Mouse (Mus musculus) Muller cell, postnatal 12 days (primary cell): ENCODE data around the gene Gm10681.
"Not testable (repeated sequence)": the region's sequence is repeated elsewhere in the genome, so short reads cannot be mapped to it uniquely, and the experiment has no call there.

Experiments
- DNase-seq: peaks from one replicate; pipeline ENCODE4 v3.0.0-alpha.2; 2015; ENCODE audit errors: inconsistent ontology term

The Gm10681 gene

DNA sequence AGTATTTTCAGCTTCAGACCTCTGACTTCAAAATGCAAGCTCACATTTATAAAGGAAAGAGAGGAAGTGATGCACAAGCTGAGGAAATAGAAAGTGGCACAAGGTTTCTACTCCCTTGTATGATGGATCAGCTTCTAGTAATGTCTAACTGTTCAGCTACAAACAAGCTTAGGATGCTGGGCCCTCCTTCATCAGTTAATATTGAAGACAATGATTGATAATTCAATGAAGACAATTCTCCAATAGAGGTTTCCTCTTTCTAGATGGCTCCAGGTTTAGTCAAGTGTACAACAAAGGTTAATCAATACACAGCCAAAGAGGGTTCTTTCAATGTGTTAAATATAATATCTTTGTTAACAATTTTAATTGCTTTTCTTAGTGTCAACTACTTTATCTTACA lies at the start of gene Gm10681:
Gm10681 (minus strand) TSS at position 101 of the 400 bp plus-strand sequence.
- no peak for DNase-seq

DNA sequence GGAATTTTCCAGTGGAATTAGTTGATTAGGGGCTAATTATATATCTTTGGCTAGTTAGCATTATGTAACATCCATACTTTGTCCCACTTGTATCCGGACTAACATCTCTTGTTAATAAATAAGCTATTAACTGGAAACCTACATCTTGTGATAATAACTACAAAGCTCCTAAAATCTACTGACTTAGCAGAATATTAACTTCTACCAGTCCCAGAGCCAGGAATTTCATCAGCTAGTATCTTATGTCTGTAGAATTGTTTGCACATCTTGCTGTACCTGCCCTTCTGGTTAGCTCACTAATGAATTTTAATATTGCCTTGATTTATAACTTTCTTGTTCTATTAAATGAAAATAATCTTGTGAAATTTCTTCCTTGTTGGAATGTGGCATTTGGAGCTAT lies 46.5 kb upstream of the Gm10681 start:
- no peak for DNase-seq

DNA sequence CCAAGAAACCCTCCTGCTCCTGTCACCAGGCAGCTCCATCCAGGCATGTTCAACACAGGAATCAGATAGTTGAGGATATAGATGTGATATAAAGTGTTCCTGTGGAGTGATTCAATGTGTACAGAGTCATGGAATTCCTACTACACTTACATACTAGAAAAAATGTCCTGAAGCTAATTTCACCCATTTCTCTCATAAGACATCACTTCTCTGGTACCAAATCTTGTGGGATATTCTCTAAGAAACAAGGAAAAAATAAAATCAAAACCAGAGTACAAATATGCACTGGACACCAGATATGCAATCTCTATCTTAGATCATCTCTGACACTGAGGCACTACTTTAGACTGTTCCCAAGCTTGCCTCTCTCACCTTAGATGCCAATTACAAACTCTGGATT lies 41.5 kb upstream of the Gm10681 start, which contains the start of gene Hsd3b5:
Hsd3b5 (minus strand) TSS at position 101 of the 400 bp plus-strand sequence.
- no peak for DNase-seq

DNA sequence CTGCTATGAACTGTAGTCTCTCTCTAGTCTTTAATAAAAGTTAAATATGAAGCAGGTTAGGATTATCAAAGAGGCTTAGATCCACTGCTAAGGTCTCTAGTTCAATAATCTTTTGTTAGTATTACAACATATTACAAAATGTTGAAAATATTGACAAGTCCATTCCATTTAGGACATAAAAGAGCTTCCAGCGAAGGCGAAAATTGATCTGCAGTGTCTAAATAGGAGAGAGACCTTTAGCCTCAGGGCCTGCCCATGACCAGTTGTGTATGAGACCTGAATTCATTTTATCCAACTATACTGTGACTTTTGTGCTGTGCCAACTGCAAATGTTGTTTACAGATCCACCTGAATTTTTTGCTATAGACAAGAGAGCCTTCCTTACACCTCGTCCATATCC lies 41.0 kb upstream of the Gm10681 start:
- no peak for DNase-seq

DNA sequence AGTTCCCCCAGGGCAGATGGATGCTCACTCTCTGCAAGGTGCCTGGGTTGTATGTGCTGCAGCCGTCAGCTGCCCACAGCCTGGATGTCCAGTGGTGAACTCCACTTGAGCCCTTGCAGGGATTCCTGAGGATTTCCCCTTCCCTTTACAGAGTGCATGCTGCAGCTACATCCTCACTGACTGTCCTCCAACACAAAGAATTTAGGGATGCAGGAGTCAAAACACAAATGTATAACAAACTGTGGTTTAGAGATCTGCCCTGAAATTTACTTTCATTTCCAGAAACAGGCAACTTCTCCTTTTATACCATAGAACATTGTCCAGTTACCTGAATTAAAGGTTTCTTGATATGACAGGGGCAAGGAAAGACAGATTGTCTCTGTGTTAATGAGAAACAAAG lies 28.2 kb upstream of the Gm10681 start:
- not testable (repeated sequence) for DNase-seq

DNA sequence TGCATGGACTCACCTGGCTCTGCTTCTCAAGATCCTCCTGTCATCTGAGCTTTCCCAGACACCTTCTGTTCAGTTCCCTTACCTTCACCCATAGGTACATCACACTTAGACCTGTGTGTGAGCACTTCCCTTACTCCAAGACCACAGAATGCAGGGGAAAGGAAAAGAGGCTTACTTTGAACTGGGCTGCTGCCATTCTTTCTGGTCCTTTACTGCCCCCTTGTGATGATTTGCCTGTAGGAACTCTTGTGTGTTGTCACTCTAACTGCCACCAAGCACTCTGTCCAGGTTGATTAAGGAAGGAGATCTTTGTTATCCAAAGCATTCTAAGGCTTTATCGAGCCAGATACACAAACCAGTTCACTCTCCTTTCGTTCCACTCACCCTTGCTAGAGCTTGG lies 27.6 kb upstream of the Gm10681 start:
- not testable (repeated sequence) for DNase-seq

DNA sequence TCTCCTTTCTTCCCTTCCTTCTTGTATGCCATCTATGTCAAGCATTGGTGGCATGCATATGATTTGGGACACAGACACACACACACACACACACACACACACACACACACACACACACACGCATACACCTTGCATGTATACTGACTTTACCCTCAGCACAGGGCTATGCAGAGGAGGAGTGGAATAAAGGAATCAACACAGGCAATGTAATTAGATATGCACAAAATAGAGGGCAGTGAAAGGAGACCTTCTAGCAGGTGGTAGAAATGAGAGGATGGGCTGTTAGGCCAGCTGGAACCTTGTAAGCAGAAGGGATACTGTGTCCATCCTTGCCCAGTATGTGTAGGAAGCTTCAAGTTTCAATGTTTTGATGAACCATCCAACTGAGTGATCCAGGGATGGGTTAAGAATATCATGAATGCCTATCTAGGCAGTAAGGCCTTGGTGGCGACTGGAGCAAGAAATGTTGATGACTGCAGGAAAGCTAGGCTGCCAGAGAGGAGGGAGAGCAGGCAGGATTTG lies 25.9 kb upstream of the Gm10681 start:
- not testable (repeated sequence) for DNase-seq

DNA sequence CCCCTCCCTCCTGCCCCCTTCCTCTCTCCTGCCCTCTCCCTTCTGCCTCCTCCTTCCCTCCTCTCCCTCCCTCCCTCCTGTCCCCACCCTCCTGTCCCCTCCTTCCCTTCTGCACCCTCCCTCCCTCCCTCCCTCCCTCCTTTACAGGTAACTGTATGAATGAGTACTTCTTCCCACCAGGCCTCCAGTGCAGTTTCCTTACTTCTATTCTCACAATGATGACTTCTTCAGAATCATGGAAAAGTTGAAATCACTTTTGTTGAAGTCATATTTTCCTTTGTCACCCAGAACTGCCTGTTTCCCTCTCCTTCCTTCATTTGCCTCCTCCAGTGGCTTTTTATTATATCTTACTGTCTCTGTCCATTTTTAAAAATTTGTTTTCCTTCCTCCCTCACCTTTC lies 25.4 kb upstream of the Gm10681 start:
- DNase-seq = no peak

DNA sequence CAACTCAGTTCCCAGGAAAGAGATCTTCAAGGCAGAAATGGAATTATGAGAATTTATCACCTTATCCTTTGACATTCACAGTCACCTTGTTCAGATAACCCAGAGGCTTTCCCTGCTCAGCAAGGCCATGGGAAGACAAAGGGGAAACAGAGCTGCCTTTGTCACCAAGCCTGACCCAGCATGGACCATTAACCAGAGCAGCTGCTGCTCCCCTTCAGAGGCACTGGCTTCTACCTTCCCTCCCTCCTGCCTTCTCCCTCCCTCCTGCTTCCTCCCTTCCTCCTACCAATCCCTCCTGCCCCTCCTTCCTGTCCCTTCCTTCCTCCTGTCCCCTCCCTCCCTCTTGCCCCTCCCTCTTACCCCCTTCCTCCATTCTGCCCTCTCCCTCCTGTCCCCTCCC lies 24.9 kb upstream of the Gm10681 start:
- DNase-seq = not testable (repeated sequence)

DNA sequence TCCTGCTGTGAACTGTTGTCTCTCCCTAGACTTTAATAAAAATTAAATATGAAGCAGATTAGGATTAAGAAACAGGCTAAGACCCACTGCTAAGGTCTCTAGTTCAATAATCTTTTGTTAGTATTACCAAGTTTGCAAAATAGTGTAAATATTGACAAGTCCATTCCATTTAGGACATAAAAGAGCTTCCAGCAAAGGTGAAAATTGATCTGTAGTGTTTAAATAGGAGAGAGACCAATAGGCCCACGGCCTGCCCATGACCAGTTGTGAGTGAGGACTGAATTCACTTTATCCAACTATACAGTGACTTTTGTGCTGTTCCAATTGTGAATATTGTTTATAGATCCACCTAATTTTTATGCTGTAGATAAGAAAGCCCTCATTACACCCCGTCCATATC lies 886 bp downstream of the Gm10681 start:
- no peak for DNase-seq

DNA sequence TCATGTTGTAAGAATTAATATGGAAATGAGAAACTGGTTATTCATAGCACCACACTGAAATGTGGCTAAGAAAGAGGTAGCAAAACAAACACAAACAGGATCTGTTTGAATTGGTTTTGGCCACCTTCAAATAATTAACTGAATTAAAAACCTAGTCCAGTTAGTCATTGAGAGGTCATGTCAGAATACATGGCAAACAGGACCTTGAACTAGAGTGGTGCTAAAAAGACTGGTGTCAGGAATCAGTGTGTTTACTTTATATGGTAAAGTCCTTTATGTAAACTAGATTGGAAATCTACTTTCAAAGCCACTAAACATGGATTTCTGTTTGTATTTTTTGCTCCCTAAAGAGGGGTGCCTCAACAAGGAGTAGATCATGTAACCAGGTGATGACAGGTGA lies 6.0 kb downstream of the Gm10681 start:
- not testable (repeated sequence) for DNase-seq

DNA sequence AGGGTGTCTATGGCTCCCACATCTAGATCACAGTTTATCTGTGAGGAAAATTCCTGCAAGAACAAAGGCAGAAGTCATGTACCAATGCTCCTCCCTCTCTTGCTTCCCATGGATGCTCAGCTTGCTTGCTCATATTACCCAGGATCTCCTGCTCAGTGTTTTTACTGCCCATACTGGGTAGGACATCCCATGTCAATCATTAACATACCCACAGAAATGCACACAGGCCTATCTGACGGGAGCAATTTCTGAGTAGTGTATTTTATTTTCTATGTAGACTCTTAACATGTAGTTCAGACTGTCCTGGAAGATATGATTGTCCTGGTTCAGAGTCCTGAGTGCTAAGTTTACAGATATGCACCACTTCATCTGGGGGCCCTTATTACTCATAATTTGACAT lies 6.4 kb downstream of the Gm10681 start:
- not testable (repeated sequence) for DNase-seq

DNA sequence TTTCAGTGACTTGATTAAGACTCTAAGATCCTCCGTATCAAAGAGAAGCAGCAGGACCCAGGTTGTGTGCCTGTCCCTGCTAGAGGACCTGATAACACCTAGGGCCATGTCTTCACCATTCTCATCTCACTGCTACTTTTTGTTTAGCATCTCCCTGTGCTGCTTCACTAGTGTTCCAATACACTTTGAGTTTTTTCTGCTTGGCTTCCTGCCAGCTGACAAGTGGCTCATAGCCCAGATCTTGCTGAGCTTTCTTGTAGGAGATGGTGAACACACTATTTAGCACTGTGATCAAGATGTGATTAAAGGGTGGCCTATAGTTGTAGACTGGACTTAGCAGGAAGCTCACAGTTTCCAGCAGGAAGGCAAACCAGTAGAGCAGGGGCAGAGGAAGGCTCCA lies 7.6 kb downstream of the Gm10681 start:
- DNase-seq = not testable (repeated sequence)

DNA sequence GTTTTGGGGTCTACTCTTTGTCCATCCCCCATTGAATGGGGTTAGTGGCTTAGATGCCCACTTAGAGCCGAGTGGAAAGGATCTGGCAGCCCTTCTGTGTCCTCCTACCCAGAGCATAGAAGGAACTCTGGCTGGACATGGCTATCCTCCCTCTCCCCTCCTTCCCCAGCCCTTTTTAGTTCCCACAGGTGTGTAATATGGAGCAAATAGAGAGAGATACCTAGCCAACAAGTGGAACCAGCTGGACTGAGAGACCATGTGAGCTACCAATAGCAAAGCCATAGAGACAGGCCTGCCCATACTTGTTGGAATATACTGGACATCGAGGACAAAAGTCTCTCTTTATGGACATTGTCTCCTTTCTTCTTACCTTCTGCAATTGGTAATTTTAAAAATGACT lies 20.9 kb downstream of the Gm10681 start:
- not testable (repeated sequence) for DNase-seq

DNA sequence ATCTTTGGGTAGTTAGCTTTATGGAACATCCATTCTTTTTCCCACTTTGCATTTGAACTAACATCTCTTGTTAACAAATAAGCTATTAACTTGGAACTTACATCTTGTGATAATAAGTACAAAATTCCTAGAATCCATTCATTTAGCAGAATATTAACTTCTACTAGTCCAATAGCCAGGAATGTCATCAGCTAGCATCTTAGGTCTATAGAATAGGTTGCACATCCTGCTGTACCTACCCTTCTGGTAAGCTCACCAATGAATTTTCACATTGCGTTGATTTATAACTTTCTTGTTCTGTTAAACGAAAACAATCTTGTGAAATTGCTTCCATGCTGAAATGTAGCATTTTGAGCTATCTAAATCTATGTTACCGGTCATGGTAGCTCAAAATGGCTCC lies 23.7 kb downstream of the Gm10681 start:
- not testable (repeated sequence) for DNase-seq

DNA sequence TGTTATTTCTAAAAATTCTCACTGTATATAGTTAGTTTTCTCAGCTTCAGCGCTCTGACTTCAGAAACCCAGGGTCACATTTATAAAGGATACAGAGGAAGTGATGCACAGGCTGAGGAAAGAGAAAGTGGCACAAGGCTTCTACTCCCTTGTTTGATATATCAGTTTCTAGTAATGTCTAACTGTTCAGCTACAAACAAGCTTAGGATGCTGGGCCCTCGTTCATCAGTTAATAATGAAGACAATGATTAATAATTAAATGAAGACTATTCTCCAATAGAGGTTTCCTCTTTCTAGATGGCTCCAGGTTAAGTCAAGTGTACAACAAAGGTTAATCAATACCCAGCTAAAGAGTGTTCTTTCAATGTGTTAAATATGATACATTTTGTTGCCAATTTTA lies 24.8 kb downstream of the Gm10681 start:
- DNase-seq = not testable (repeated sequence)

DNA sequence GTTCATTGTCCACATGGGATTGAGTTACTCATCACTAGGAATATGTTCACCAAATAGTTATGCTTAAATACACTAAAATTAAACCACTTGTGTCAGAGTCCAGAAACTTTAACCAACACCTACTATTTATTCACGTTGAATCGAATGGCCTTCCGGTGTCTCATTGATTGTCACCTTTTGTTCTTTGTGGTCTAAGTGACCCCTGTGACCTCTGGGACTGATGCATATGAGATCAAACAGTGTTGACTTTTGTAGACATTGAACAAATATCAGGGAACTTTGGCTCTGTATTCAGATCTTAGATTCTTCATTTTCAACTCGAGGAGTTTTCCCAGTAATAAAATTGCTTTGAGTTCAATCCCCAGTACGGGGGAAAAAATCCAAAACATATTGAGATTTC lies 27.9 kb downstream of the Gm10681 start:
- DNase-seq = not testable (repeated sequence)

DNA sequence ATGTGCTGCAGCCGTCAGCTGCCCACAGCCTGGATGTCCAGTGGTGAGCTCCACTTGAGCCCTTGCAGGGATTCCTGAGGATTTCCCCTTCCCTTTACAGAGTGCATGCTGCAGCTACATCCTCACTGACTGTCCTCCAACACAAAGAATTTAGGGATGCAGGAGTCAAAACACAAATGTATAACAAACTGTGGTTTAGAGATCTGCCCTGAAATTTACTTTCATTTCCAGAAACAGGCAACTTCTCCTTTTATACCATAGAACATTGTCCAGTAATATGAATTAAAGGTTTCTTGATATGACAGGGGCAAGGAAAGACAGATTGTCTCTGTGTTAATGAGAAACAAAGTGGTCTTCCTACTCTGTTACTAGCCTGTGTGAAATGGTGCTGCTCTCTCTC lies 37.8 kb downstream of the Gm10681 start:
- DNase-seq = not testable (repeated sequence)

DNA sequence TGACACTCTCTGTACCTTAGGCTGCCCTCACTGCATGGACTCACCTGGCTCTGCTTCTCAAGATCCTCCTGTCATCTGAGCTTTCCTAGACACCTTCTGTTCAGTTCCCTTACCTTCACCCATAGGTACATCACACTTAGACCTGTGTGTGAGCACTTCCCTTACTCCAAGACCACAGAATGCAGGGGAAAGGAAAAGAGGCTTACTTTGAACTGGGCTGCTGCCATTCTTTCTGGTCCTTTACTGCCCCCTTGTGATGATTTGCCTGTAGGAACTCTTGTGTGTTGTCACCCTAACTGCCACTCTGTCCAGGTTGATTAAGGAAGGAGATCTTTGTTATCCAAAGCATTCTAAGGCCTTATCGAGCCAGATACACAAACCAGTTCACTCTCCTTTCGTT lies 38.4 kb downstream of the Gm10681 start:
- not testable (repeated sequence) for DNase-seq

DNA sequence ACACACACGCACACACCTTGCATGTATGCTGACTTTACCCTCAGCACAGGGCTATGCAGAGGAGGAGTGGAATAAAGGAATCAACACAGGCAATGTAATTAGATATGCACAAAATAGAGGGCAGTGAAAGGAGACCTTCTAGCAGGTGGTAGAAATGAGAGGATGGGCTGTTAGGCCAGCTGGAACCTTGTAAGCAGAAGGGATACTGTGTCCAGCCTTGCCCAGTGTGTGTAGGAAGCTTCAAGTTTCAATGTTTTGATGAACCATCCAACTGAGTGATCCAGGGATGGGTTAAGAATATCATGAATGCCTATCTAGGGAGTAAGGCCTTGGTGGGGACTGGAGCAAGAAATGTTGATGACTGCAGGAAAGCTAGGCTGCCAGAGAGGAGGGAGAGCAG lies 40.1 kb downstream of the Gm10681 start:
- not testable (repeated sequence) for DNase-seq

DNA sequence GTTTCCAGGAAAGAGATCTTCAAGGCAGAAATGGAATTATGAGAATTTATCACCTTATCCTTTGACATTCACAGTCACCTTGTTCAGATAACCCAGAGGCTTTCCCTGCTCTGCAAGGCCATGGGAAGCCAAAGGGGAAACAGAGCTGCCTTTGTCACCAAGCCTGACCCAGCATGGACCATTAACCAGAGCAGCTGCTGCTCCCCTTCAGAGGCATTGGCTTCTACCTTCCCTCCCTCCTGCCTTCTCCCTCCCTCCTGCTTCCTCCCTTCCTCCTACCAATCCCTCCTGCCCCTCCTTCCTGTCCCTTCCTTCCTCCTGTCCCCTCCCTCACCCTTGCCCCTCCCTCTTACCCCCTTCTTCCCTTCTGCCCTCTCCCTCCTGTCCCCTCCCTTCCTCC lies 41.0 kb downstream of the Gm10681 start:
- not testable (repeated sequence) for DNase-seq

DNA sequence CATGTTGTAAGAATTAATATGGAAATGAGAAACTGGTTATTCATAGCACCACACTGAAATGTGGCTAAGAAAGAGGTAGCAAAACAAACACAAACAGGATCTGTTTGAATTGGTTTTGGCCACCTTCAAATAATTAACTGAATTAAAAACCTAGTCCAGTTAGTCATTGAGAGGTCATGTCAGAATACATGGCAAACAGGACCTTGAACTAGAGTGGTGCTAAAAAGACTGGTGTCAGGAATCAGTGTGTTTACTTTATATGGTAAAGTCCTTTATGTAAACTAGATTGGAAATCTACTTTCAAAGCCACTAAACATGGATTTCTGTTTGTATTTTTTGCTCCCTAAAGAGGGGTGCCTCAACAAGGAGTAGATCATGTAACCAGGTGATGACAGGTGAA lies 63.6 kb downstream of the Gm10681 start:
- not testable (repeated sequence) for DNase-seq

DNA sequence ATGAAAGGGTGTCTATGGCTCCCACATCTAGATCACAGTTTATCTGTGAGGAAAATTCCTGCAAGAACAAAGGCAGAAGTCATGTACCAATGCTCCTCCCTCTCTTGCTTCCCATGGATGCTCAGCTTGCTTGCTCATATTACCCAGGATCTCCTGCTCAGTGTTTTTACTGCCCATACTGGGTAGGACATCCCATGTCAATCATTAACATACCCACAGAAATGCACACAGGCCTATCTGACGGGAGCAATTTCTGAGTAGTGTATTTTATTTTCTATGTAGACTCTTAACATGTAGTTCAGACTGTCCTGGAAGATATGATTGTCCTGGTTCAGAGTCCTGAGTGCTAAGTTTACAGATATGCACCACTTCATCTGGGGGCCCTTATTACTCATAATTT lies 64.1 kb downstream of the Gm10681 start:
- not testable (repeated sequence) for DNase-seq

DNA sequence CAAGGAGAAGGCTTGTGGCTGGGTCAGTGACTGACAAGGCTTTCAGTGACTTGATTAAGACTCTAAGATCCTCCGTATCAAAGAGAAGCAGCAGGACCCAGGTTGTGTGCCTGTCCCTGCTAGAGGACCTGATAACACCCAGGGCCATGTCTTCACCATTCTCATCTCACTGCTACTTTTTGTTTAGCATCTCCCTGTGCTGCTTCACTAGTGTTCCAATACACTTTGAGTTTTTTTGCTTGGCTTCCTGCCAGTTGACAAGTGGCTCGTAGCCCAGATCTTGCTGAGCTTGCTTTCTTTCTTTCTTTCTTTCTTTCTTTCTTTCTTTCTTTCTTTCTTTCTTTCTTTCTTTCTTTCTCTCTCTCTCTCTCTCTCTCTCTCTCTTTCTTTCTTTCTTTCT lies 65.8 kb downstream of the Gm10681 start:
- not testable (repeated sequence) for DNase-seq
